Mouse (Mus musculus): Measurements from ENCODE around the gene Igfbp2. TPM values are rescaled to one million over a fixed set of nuclear protein-coding genes. Genes with fewer than 3 reads are reported as not detected.

Igfbp2 gene
- polyA plus RNA-seq, 1 experiment from 2014 or later = 479 TPM

DNA sequence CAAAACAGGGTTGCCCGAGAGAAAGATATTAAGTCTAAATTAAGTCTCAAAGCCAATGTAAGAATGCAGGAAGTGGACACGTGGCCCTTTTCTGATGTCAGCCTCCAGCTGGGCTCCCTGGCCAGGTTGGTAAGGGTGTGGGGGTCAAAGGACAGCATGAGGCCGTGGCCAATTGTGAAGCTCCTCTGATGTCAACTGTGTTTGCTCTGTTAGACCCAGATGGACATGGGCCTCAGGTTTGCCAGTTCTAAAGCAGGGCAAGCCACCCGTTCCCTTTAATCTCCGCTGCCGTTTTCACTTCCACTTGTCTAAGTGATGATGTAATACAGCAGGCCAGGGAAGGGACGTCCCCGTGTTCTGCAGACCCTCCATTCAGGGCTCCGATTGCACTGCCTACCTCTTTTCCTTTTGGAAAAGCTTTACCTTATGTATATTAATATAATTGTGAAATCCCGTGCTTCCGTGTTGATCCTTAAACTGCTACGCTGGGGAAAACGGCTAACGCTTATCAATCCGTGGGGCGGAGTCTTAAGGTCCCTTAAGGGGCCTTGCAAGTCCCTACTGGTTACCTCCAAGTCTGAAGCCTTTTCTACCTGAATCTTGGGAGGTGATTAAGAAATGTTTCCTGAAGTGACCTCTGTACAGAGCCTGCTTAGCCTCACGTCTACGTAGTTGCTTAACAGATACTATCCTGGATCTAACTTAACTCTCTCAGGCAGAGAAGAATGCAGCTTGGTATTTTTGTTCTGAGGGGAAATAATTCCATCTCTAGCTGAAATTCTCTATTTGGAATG is 18.6 kb downstream of the Igfbp2 start:
- Histone ChIP-seq H3K9me3 (no peaks in the 10 kb centered on the region), H3K4me3 (no peak overlapping the region), H3K36me3 (replicated peaks) (peaks cover 85% of the 10 kb centered on the region), H3K4me1 (0 out of 2 replicates have a peak, but pooled peaks cover 3% of the 10 kb centered on the region), H3K27ac (replicated peaks) (no peak overlapping the region), H3K27me3 (replicated peaks; ENCODE audit: low read depth, poor library complexity, severe bottlenecking) (no peaks in the 10 kb centered on the region)
- no peak for DNase-seq (ENCODE audit: low spot score)
- WGBS = 89% methylated on average over 18 of the region's 18 CpGs

DNA sequence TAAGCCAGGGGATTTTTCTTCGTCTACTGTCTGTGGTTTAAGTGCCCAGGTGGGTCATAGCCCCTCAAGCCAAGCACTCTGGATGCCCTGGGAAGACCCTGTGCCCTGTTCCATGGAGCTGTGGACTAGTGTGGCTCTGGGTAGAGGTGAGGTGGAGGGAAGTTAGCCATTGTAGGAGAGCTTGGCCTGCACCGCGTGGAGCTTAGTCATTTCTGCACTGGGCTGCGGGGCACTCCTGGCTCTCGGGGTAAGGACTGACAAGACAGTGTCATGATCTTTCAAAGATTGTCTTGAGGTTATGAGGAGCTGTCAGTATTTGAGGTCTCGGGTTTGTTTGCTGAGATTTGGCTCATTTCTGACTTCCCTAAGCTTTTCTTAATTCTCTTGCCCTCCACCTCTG is 20.4 kb downstream of the Igfbp2 start:
- DNase-seq (ENCODE audit: low spot score) = no peak
- Histone ChIP-seq H3K4me1 (0 out of 2 replicates have a peak, but pooled peaks cover 3% of the 10 kb centered on the region), H3K27me3 (replicated peaks; ENCODE audit: low read depth, poor library complexity, severe bottlenecking) (no peaks in the 10 kb centered on the region), H3K9me3 (no peaks in the 10 kb centered on the region), H3K27ac (replicated peaks) (no peak overlapping the region), H3K36me3 (replicated peaks) (peaks cover 85% of the 10 kb centered on the region), H3K4me3 (no peak overlapping the region)
- 88% methylated on average over 6 of the region's 6 CpGs for WGBS

DNA sequence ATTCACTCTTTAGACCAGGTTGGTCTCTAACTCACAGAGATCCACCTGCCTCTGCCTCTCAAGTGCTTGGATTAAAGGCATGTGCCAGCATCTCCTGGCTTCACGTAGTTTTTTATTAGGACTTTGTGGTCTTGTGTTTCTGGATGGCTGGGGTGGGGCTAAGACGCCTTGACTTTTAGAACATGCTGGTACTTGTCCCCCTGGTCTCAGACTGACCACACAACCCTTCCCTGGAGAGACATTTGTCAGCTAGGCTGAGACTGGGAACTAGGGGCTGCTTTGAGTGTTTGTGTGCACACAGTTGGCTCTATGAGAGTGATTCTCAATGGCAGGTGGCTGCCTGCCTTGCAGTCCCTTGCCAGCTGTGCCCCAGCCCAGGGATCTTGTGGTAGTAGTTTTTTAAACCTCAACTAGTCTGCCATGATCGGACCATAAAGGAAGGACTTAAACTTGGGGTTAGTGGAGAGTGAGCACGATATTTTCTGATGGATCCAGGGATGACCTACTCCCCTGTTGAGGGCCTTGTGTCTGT is 23.6 kb downstream of the Igfbp2 start:
- no peaks in the 10 kb centered on the region for H3K9me3 ChIP-seq
- H3K4me1 ChIP-seq = no peaks in the 10 kb centered on the region
- no peak for DNase-seq (ENCODE audit: low spot score)
- H3K36me3 ChIP-seq (replicated peaks) = peaks cover 93% of the 10 kb centered on the region
- WGBS = 91% methylated on average over 4 of the region's 4 CpGs
- no peak overlapping the region for H3K4me3 ChIP-seq
- no peaks in the 10 kb centered on the region for H3K27me3 ChIP-seq (replicated peaks; ENCODE audit: low read depth, poor library complexity, severe bottlenecking)
- no peak overlapping the region for H3K27ac ChIP-seq (replicated peaks)

DNA sequence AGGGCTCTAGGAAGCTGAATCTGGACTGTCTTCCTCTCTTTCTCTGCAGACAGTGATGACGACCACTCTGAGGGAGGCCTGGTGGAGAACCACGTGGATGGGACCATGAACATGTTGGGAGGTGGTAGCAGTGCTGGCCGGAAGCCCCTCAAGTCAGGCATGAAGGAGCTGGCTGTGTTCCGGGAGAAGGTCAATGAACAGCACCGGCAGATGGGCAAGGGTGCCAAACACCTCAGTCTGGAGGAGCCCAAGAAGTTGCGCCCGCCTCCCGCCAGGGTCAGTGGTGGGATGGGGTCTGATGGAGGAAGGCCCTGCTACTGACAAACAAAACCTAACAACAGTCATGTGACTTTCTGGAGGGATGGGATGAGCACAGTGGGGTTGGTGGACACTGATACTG is 24.7 kb downstream of the Igfbp2 start:
- Histone ChIP-seq H3K4me1 (peaks cover 4% of the 10 kb centered on the region), H3K27ac (replicated peaks) (no peak overlapping the region), H3K27me3 (replicated peaks; ENCODE audit: low read depth, poor library complexity, severe bottlenecking) (no peaks in the 10 kb centered on the region), H3K4me3 (no peak overlapping the region), H3K36me3 (replicated peaks) (peaks cover 86% of the 10 kb centered on the region), H3K9me3 (no peaks in the 10 kb centered on the region)
- 92% methylated on average over 8 of the region's 8 CpGs for WGBS
- DNase-seq (ENCODE audit: low spot score) = no peak

DNA sequence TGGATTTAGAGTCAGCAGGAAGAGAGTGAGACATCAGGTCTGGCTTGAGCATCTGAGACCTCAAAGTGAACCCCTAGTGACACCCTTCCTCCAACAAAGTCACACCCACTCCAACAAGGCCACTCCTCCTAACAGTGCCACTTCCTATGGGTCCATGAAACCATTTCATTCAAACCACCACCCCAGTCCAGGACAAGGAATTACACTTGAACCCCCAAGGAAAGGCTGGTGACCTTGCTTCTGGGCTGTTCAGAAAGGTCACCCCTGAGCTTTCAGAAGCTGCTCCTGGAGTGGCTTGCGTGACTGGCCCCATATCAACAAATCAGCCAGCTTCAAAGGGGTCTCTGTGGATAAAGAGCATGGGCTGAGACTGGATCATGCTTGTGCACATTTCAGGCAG is 29.5 kb downstream of the Igfbp2 start:
- Histone ChIP-seq H3K27ac (replicated peaks) (peak overlapping the region; percentile 44; the same call in 1 of the 2 replicates), H3K27me3 (replicated peaks; ENCODE audit: low read depth, poor library complexity, severe bottlenecking) (no peaks in the 10 kb centered on the region), H3K9me3 (no peaks in the 10 kb centered on the region), H3K4me3 (no peak overlapping the region), H3K4me1 (peaks cover 14% of the 10 kb centered on the region), H3K36me3 (replicated peaks) (peaks cover 52% of the 10 kb centered on the region)
- WGBS = 84% methylated on average over 1 of the region's 1 CpGs
- DNase-seq (ENCODE audit: low spot score) = no peak

DNA sequence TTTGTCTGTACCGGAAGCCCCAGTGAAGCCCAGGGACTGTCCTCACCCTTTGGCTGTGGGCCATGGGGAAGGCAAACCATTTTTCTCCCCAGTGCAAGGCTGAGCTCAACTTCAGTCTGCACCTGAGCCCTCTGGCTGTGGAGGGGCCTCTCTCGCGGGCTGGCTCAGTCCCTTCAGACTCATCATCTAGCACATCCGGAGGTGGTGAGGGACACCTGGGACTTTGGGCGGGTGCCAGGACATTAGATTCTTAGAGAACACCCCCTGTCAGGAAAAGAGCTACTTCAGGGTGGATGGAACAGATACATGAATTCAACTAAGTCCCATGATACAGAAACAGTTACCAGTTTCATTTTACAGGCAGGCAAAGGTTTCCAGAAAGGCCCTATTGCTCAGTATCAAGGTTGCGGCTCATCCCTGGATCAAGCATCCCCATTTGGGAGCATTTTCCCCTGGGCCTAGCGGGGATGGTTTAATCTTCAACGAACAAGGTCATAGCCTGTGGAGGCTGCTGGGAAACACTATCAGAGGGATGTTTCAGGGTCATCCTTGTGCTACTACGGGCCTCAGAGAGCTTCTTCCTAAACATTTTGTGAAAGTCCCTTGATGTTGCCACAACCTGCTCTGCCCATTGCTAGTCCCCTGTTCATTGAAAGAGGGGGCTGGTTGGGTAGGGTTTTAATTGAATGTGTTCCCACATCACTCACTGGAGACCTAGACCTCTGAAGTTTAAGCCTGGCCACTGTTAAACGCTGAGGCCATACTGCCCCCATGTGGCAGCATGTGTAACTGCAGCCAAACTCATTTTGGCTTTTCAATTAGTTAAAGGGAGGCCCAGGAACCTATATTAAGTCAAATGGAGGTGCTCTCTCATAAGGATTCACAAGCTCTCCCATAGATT is 30.3 kb downstream of the Igfbp2 start:
- Histone ChIP-seq H3K4me1 (peaks cover 16% of the 10 kb centered on the region), H3K36me3 (replicated peaks) (peaks cover 52% of the 10 kb centered on the region), H3K4me3 (no peak overlapping the region), H3K27ac (replicated peaks) (peak overlapping the region; percentile 44; the same call in 1 of the 2 replicates), H3K9me3 (no peaks in the 10 kb centered on the region), H3K27me3 (replicated peaks; ENCODE audit: low read depth, poor library complexity, severe bottlenecking) (no peaks in the 10 kb centered on the region)
- peak; percentile 66 for DNase-seq (ENCODE audit: low spot score)
- WGBS = 62% methylated on average over 10 of the region's 10 CpGs

DNA sequence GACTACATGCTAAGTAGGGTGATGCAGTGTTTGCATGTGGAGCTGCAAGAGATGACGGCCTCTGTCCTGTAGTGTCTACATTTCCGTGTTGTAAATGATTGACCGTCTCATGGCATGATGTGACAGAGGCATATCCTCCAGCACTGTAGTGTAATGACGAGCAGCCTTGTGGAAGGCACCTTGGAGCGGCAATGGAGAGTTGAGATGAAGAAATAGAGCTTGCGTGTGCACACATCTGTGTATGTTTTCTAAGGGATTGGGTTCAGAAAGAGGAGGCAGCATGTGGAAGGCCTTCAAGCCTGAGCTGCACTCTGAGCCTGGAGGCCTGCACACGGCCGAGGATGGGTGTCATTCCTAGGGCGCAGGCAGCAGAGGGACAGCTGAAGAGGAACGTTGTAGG is 31.4 kb downstream of the Igfbp2 start:
- peaks cover 52% of the 10 kb centered on the region for H3K36me3 ChIP-seq (replicated peaks)
- peaks cover 16% of the 10 kb centered on the region for H3K4me1 ChIP-seq
- no peak overlapping the region for H3K27ac ChIP-seq (replicated peaks)
- 88% methylated on average over 10 of the region's 10 CpGs for WGBS
- no peak overlapping the region for H3K4me3 ChIP-seq
- H3K27me3 ChIP-seq (replicated peaks; ENCODE audit: low read depth, poor library complexity, severe bottlenecking) = no peaks in the 10 kb centered on the region
- no peak for DNase-seq (ENCODE audit: low spot score)
- H3K9me3 ChIP-seq = no peaks in the 10 kb centered on the region

DNA sequence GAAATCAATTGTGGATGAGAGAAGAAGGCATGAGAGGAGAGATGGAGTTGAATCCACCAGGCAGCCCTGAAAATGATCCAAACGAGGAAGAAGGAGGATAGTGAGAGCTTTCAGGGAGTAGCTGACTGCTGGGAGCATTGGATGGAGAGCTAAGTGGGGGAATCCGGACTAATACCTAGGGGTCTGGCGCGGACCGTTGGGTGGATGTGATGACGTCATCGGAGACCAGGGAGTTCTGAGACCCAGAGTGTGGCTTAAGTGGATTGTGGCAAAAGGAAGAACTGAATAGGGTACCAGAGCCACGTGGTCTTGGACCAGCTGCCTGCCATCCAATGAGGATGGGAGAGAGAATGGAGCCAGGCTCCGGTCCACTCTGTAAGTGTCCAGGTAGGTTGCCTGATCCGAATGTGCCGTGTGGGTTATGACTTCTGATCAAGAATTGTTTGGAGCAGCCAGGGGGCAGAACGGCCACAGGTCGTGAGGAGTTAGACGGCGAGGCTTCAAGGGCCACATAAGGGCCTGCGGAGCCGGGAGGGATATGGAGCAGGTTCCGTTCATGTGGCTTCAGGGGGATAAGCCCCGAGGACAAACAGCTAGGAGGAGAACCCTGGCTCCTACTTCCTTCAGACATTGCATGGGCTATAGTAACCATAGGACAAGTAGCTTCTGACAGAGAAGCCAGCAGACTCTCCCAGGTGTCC is 32.1 kb downstream of the Igfbp2 start:
- peaks cover 16% of the 10 kb centered on the region for H3K4me1 ChIP-seq
- no peak overlapping the region for H3K4me3 ChIP-seq
- H3K36me3 ChIP-seq (replicated peaks) = peaks cover 52% of the 10 kb centered on the region
- H3K27ac ChIP-seq (replicated peaks) = no peak overlapping the region
- DNase-seq (ENCODE audit: low spot score) = no peak
- H3K9me3 ChIP-seq = no peaks in the 10 kb centered on the region
- H3K27me3 ChIP-seq (replicated peaks; ENCODE audit: low read depth, poor library complexity, severe bottlenecking) = no peaks in the 10 kb centered on the region
- 86% methylated on average over 19 of the region's 19 CpGs for WGBS

DNA sequence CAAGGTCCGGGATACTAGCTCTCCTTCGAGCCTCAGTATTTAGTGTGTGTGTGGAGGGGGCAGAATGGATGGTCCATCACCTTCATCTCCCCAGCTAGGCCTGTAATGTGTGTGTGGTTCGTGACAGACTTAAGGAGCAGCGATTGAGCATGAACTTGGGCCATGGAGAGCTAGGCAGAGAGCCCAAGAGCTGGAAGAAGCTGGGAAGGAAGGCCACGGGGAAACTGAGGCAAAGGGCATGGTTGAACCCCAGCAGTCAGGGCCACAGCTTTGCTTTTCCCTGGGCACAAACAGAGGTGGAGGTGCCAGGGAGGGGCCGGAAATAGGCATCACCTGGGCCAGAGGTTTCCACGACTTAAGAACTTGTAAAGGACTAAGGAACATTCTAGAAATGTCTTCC is 32.8 kb downstream of the Igfbp2 start:
- Histone ChIP-seq H3K36me3 (replicated peaks) (peaks cover 52% of the 10 kb centered on the region), H3K4me3 (no peak overlapping the region), H3K9me3 (no peaks in the 10 kb centered on the region), H3K27me3 (replicated peaks; ENCODE audit: low read depth, poor library complexity, severe bottlenecking) (no peaks in the 10 kb centered on the region), H3K4me1 (peaks cover 16% of the 10 kb centered on the region), H3K27ac (replicated peaks) (no peak overlapping the region)
- WGBS = 85% methylated on average over 7 of the region's 7 CpGs
- DNase-seq (ENCODE audit: low spot score) = no peak

DNA sequence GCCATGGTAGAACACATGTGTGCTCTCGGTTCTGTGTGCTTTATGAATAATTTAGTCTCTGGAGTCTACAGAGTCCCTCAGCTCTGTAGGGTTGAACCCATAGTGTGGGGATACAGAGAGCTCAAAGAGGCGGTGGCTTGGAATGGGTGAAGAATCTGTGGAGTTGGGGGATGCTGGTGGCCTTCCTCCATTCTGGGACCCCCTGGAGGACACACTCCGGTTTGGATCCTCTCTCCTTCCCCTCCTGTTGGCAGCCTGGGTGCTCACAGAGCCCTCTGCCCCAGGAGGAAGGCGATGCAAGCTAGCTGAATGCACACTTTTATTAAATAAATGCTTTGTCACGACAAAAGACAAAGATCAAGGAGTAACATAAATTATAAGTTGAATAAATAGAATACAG is 33.3 kb downstream of the Igfbp2 start:
- Histone ChIP-seq H3K27me3 (replicated peaks; ENCODE audit: low read depth, poor library complexity, severe bottlenecking) (no peaks in the 10 kb centered on the region), H3K9me3 (no peaks in the 10 kb centered on the region), H3K36me3 (replicated peaks) (peaks cover 52% of the 10 kb centered on the region), H3K4me1 (peaks cover 16% of the 10 kb centered on the region), H3K27ac (replicated peaks) (no peak overlapping the region; the same call in 1 of the 2 replicates), H3K4me3 (no peak overlapping the region)
- 79% methylated on average over 5 of the region's 5 CpGs for WGBS
- no peak for DNase-seq (ENCODE audit: low spot score)

DNA sequence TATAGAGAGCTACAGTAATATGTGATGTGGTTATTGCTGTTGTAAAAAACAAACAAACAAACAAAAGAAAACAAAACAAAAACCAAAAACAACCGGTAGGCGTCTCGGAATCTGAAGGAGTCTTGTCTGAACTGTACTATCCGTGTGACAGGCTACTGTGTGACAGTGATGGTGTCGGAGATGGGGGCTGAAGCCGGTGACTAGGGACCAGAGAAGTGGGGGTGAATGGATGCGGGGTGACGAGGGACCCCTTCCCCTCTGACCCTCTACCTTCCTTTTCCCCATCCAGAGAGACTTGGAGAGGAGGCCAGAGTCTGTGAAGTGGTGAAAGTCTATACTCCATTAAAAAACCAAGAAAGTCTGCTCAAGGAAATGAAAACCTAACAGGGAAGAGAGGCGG is 34.0 kb downstream of the Igfbp2 start:
- DNase-seq (ENCODE audit: low spot score) = no peak
- Histone ChIP-seq H3K27me3 (replicated peaks; ENCODE audit: low read depth, poor library complexity, severe bottlenecking) (no peaks in the 10 kb centered on the region), H3K4me1 (peaks cover 16% of the 10 kb centered on the region), H3K4me3 (no peak overlapping the region), H3K27ac (replicated peaks) (no peak overlapping the region), H3K9me3 (no peaks in the 10 kb centered on the region), H3K36me3 (replicated peaks) (peaks cover 52% of the 10 kb centered on the region)
- WGBS = 87% methylated on average over 9 of the region's 9 CpGs

DNA sequence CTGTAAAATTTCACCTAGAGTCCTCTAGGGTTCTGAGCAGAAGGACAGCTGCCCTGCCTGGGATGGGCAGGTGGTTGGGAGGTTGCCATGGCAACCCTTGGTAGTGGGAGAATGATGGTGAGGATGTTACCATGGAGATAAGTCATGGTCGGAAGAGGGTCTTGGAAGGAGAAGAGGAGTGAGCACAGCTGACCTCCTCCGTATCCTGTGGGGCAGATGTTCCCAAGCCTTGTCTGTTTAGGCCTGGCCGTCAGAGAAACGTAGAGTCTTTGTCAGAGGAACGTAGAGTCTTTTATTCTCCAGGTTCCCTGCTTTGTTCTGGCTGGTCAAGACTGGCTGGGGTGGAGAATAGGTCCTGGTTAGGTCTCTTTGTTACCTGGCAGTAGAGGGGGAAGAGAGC is 34.6 kb downstream of the Igfbp2 start:
- no peaks in the 10 kb centered on the region for H3K9me3 ChIP-seq
- no peak for DNase-seq (ENCODE audit: low spot score)
- 0 out of 2 replicates have a peak overlapping the region, but pooled peaks have one; percentile 40 for H3K27ac ChIP-seq (replicated peaks)
- peaks cover 13% of the 10 kb centered on the region for H3K4me1 ChIP-seq
- H3K27me3 ChIP-seq (replicated peaks; ENCODE audit: low read depth, poor library complexity, severe bottlenecking) = no peaks in the 10 kb centered on the region
- H3K4me3 ChIP-seq = no peak overlapping the region
- H3K36me3 ChIP-seq (replicated peaks) = peaks cover 57% of the 10 kb centered on the region
- whole genome bisulfite sequencing = 78% methylated on average over 5 of the region's 5 CpGs

Measured in embryonic facial prominence, embryonic 10.5 days (tissue).